Mouse (Mus musculus): ENCODE data around the gene Sumo1.

The Sumo1 gene

GRCm38 (mm10) chr1:59594586-59595266 lies 75.9 kb downstream of the Sumo1 start:
- CTCF ChIA-PET: no interaction called here

GRCm38 (mm10) chr1:59593622-59594035 lies 77.0 kb downstream of the Sumo1 start:
- CTCF ChIA-PET: no interaction called here

- CTCF ChIA-PET: no interaction called here
These were observed 77.8 kb downstream of the Sumo1 start for GRCm38 (mm10) chr1:59592876-59593275.

- CTCF ChIA-PET: no interaction called here
These were observed 78.3 kb downstream of the Sumo1 start for GRCm38 (mm10) chr1:59592359-59592758.

- CTCF ChIA-PET: no interaction called here
These were observed 81.4 kb downstream of the Sumo1 start for GRCm38 (mm10) chr1:59589271-59589670.

- CTCF ChIA-PET: interaction anchor here (0.6 to 0.7 kb wide), 3 partner anchors 16 to 1072 kb away, joined by 5 to 15 read pairs (median 9); no protein-coding TSS in a partner anchor
These were observed 85.8 kb downstream of the Sumo1 start for GRCm38 (mm10) chr1:59584656-59585410.

- CTCF ChIA-PET: no interaction called here
These were observed 89.8 kb downstream of the Sumo1 start for GRCm38 (mm10) chr1:59580880-59581279.

- CTCF ChIA-PET: no interaction called here
These were observed 90.4 kb downstream of the Sumo1 start for GRCm38 (mm10) chr1:59580131-59580751.

- CTCF ChIA-PET: no interaction called here
These were observed 91.3 kb downstream of the Sumo1 start for GRCm38 (mm10) chr1:59579327-59579726.

GRCm38 (mm10) chr1:59578770-59579169 lies 91.9 kb downstream of the Sumo1 start:
- CTCF ChIA-PET: no interaction called here

GRCm38 (mm10) chr1:59574262-59575187 lies 96.1 kb downstream of the Sumo1 start:
- CTCF ChIA-PET: no interaction called here

- CTCF ChIA-PET: no interaction called here
These were observed 96.8 kb downstream of the Sumo1 start for GRCm38 (mm10) chr1:59573843-59574242.

GRCm38 (mm10) chr1:59571502-59571901 lies 99.1 kb downstream of the Sumo1 start:
- CTCF ChIA-PET: no interaction called here

- CTCF ChIA-PET: interaction anchor here (0.6 kb wide), 1 partner anchor 1585 kb away, joined by 3 read pairs; no protein-coding TSS in a partner anchor
These were observed 99.9 kb downstream of the Sumo1 start for GRCm38 (mm10) chr1:59570767-59571166.

GRCm38 (mm10) chr1:59569301-59569700 lies 101.3 kb downstream of the Sumo1 start:
- CTCF ChIA-PET: no interaction called here

- CTCF ChIA-PET: no interaction called here
These were observed 102.4 kb downstream of the Sumo1 start for GRCm38 (mm10) chr1:59568283-59568682.

- CTCF ChIA-PET: no interaction called here
These were observed 103.1 kb downstream of the Sumo1 start for GRCm38 (mm10) chr1:59567521-59567920.

- CTCF ChIA-PET: no interaction called here
These were observed 103.7 kb downstream of the Sumo1 start for GRCm38 (mm10) chr1:59566926-59567325.

- CTCF ChIA-PET: no interaction called here
These were observed 104.4 kb downstream of the Sumo1 start for GRCm38 (mm10) chr1:59566281-59566680.

GRCm38 (mm10) chr1:59565804-59566203 lies 104.8 kb downstream of the Sumo1 start:
- CTCF ChIA-PET: no interaction called here

- CTCF ChIA-PET: no interaction called here
These were observed 107.1 kb downstream of the Sumo1 start for GRCm38 (mm10) chr1:59563581-59563980.

GRCm38 (mm10) chr1:59553708-59554107 lies 116.9 kb downstream of the Sumo1 start:
- CTCF ChIA-PET: no interaction called here
